Mouse (Mus musculus) small intestine, adult 2 months (tissue): ENCODE data around the gene Agrp.

Source experiments
- CTCF ChIP-seq: fragments of 200-500 bp; IDR thresholded peaks from 2 replicates; pipeline ENCODE4 v1.5.1; 2012; ENCODE audit warnings: low read depth, mild to moderate bottlenecking, control low read depth, inconsistent platforms, low read length, moderate library complexity, mixed read lengths; ENCODE audit not compliant: insufficient replicate concordance, insufficient read length; ENCODE audit errors: extremely low read depth
- POLR2A ChIP-seq: fragments of 200-500 bp; IDR thresholded peaks from 2 replicates; pipeline ENCODE4 v1.6.1; 2012; ENCODE audit warnings: low read depth, mild to moderate bottlenecking, control low read depth, inconsistent platforms, low read length, moderate library complexity

DNA sequence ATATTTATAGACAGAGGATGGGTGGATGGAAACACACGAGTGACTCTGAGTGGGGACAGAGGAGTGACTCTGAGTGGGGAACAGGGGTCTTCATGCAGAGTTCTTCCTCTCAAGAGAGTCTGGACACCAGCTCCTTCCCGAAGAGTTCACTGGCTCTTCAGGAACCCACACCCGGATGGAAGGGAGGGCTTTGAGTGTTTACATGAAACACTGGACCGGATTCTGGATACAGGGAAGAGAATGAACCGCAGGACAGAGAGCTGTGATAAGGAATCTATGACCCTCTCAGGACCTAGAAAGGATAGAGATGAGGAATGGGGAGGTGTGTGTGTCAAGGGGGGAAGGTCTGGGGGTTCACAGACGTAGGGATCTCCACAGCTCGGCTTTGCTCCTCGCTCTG lies 119.8 kb downstream of the Agrp start:
- TF ChIP-seq POLR2A (no peak), CTCF (no peak)
